Mouse (Mus musculus) right cerebral cortex, postnatal 4 days (tissue): ENCODE measurements around the gene Akr1b3.

Experiments used
- DNase-seq: peaks from one replicate; pipeline ENCODE4 v3.0.0-alpha.2; 2022

Gene Akr1b3

DNA sequence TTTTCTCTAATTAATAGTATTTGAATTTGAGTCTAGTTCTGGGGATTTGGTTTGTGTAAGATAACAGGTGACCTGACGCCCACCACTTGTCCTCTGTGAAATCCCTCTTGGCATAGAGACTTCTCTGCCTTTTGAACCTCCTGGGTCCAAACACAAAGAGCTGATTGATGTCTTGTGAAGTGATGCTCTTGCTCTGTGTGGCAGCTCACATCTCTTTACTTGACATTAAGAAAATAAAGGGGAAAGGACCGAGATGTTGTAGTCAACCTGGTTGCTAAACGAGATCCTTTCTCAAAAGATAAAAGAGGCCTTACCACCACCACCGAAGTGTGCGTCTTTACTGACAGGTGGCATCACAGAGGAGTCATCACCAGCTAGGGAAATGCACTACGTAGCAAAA is 1.4 kb upstream of the Akr1b3 start:
- no peak for DNase-seq

DNA sequence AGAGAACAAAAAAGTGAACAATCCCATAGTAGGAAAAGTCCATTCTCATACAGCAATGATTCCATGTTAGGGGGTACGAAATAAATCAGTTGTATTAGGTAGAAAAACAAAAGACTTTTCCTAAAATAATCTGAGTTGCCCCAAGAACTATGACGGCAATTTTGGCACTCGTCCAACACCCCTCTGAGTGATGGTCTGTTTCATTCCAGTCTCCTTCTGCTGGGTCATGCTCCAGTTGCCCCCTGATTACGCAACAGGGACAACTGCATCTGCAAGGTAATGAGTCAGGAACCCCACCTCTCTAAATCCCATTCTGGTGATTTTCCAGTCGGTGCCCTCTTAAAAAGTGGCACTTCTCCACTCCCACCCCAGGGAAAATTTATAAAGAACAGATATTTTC is 894 bp upstream of the Akr1b3 start:
- DNase-seq, result peak; percentile 30

DNA sequence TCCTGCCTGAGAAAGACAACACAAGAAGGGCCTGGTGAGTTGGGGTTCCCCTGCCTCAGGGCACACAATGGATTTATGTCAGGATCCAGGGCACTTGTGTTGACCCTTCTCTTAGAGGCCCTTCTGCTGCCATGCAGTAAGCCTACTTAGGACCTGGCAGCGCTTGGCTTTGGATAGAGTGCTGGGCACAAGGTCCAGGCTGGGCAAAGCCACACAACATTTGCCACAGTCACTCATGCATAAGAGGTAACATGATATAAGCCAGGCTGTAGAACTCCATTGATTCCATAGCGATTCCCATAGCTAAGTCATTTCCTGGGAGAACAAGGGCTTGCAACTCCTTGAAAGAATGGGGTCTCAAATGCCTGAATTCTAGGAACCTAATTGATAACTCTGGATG is 3.4 kb downstream of the Akr1b3 start:
- no peak for DNase-seq

GRCm38 (mm10) chr6:34313386-34313785 is 3.9 kb downstream of the Akr1b3 start:
- no peak for DNase-seq

- no peak for DNase-seq
Observed at GRCm38 (mm10) chr6:34310023-34310595, 7.2 kb downstream of the Akr1b3 start.

DNA sequence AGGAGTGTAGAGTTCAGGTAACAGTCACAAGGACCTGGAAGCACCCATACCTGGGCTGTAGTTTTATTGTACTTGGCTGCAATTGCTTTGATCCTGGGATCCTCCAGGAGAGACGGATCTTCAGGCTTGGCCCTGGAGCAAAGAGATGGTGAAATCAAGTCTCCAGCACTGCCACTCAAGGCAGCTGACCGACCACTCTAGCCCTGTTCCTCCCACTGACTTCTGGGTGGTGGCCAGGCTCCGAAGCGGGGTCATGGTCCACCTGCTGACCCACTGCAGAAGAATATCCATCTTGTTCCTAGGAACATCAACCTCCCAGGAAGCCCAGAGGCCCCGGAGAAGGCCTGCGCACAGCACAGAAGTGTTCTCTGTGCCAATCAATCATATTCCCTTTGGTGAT is 7.8 kb downstream of the Akr1b3 start:
- no peak for DNase-seq

- no peak for DNase-seq
Observed at GRCm38 (mm10) chr6:34306797-34307196, 10.5 kb downstream of the Akr1b3 start.

DNA sequence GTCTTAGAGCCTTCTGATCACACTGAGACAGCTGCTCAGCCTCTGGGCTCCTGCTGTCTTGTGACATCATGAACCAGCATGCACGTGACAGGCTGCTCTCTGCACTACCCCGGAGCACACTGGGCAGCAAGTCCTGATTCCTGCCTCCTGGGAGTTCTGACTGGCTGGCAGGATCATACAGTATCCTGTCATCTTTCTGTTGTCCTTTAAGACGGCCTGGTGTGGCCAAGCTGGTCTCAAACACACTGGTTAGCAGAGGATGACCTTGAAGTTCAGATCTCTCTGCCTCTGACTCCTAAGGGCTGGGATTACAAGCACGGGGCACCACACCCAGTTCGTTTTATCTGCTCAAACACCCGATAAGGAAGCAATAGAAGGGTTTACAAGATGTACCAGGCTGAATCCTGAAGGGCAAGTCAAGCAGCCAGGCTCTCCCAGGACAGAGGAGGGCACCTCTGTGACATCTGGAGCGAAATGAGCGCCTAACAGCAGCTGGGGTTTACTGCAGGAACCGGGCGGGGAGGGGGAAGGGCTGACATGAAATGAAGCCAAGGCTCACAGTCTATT is 12.5 kb downstream of the Akr1b3 start:
- DNase-seq, result no peak

GRCm38 (mm10) chr6:34297055-34297454 is 20.2 kb downstream of the Akr1b3 start:
- DNase-seq, result no peak

- no peak for DNase-seq
Observed at GRCm38 (mm10) chr6:34295437-34295836, 21.8 kb downstream of the Akr1b3 start.

- peak; percentile 67 for DNase-seq
Observed at GRCm38 (mm10) chr6:34292882-34293487, 24.3 kb downstream of the Akr1b3 start.

GRCm38 (mm10) chr6:34292196-34292881 is 24.9 kb downstream of the Akr1b3 start:
- no peak for DNase-seq

- no peak for DNase-seq
Observed at GRCm38 (mm10) chr6:34290681-34291080, 26.6 kb downstream of the Akr1b3 start.

DNA sequence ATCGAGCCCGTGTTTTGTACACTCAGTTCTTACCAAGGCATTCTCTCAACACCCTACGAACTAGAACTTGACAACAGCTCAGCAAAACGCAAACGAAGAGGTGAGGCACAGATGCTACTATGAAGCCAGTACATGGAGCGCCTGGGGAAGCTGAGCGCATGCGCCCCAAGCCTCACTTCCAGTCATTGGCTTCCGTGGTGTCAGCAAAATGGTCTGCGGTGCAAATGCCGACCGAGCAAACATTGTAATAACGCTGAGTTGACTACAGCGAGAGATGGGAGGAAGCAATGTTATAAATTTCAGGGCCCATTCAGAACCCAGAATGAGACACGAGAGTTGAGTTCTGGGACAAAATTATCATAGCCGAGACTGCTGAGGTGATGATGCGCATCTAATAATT is 27.2 kb downstream of the Akr1b3 start:
- no peak for DNase-seq

DNA sequence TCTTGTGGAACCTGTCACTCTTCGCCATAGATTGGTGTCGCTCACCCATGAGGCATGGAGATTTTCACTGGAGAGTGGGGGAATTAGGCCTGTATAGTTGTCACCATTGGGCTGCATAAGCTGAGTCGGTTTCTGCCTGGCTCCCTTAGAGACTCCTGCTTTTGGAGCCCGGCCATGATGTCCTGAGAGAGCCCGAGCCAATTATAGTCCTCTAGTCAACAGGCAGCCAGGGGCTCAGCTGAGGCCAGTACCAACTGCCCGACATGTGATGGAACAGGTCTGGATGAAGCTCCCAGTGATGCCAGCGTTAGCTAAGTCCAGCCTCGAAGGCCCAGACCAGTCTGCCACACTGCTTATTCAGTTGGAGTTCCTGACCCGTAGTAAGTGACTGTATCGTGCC is 29.2 kb downstream of the Akr1b3 start:
- DNase-seq, result peak; percentile 46

DNA sequence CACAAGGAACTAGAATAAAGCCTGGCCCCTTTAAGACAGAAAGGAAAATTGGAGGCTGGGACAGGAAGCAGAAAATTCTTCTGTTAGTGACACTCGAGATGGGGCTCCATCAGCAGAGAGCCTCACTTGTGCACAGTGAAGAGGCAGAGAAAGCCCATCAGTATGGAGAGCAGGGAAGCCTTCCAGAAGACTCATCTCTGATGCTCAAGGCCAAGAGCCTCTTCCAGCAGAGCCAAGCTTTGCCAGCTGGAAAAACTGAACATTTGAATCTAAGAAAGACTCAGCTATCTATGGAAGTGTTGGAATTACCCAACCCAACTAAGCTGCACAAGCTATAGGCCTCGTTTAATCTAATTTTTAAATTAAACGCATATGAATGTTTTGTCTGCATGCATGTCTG is 30.4 kb downstream of the Akr1b3 start:
- no peak for DNase-seq

GRCm38 (mm10) chr6:34278385-34278784 is 38.9 kb downstream of the Akr1b3 start:
- DNase-seq, result no peak

DNA sequence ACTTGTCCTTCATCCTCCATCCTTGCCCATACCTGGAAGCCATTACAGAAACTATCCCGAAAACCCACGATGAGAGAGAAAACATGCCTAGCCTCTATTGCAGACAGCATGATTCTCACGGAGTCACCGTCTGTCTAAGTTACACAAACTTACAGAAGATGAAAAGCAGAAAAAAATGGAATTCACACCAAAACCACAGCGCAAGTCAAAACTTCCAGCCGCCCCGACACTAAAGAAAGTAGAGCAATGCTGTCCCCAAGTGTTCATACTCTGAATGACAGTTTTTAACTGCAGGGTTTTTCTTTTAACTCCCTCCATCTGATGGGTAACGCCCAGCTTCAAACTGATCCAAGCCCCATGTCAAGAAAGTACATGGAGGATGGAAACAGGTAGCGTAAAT is 39.6 kb downstream of the Akr1b3 start:
- peak; percentile 57 for DNase-seq

DNA sequence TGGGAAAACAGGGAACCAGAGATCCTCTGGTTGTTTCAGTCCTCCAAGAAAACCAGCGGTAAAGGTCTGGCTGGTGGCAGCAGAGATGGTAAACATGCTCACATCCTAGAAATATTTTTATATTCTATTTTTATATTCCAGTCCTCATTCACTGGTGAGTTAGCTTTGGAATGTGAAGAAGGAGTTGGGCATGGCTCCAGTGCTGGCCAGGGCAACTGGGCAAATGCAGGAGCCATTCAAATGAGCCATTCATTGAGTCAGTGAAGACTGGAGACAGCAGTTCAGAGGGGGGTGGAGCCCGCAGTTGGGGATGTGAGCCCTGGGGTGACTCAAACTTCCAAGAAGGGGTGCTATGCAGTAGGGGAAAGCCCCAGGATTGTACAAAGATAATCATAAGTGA is 42.9 kb downstream of the Akr1b3 start:
- DNase-seq, result peak; percentile 42

DNA sequence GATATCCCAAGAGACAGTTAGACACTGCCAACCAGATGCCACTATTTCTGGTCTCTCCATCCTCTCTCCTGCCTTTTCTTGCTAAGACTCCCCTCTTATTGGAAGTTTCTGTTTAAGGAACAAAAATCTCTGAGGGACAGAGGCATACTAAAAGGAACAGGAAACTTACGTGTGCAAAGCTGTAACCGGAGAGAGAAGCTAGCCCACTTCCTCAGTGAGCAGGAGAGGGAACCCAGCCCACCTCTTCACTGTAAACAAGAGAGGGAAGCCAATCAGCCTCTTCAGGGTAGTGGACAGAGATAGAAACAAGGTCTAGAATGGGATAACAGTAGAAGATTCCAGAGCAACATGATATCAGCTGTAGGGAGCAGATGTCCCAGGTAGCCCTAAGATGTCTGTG is 44.2 kb downstream of the Akr1b3 start:
- no peak for DNase-seq

GRCm38 (mm10) chr6:34272462-34272861 is 44.8 kb downstream of the Akr1b3 start:
- DNase-seq, result no peak

- peak; percentile 31 for DNase-seq
Observed at GRCm38 (mm10) chr6:34270717-34271116, 46.6 kb downstream of the Akr1b3 start.

DNA sequence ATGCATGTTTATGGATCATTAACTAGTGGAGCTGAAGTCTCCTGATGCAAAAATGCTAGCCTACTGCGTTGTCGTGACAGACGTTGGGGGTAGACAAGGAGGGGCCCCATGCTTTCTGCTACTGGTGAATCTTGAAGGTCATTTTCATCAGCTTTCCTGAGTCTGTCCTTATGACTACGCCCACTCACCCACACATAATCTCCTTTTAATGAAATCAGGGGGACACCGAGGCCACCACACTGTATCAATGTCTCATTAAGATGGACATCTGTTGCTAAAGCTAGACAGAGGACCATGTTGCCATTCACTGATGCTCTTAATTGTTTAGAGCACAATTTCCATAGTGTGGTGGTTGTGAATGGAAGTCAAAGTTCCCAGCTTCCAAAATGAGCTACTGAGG is 58.7 kb downstream of the Akr1b3 start:
- no peak for DNase-seq
